Mouse (Mus musculus) adrenal gland, adult 2 months (tissue): ENCODE measurements around the gene Psors1c2. TPM values are rescaled to one million over a fixed set of nuclear protein-coding genes. Genes with fewer than 3 reads are reported as not detected.
A peak's percentile ranks its signal among the peaks of the same experiment; 100 is the strongest.

Source experiments
- DNase-seq: peaks from one replicate; pipeline ENCODE4 v3.0.0; 2021
- polyA plus RNA-seq: library from polyadenylated mRNA; depleted of rRNA; stranded (reverse); fragments of >200 nt; gene quantifications from 2 replicates; pipeline ENCODE4 v1.2.3, GENCODE M21; 2012
- total RNA-seq, 2 experiments: library from RNA; stranded (reverse); gene quantifications; 2 replicates each; pipeline ENCODE4 v1.2.3; 2021

The Psors1c2 gene
- total and polyA plus RNA-seq, 3 experiments = not detected

DNA sequence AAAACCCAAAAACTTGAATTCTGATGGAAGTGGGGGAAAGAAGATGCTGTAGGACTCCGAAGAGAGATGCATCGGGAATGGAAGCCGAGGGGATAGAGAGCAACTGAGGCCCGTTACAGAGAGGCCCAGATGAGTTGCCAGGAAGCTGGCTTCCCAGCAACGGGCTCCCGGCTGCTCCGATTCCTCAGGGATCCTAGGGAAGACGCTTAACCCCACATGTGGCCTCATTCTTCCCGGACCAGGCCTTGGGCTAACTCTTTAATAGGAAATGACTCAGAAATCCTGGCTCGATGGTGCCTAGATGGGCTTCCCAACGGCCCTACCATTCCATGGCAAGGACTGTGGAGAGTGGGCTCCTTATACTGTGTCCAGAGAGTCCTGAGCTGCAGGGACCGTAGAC is 15.5 kb upstream of the Psors1c2 start:
- peak; percentile 29 for DNase-seq

DNA sequence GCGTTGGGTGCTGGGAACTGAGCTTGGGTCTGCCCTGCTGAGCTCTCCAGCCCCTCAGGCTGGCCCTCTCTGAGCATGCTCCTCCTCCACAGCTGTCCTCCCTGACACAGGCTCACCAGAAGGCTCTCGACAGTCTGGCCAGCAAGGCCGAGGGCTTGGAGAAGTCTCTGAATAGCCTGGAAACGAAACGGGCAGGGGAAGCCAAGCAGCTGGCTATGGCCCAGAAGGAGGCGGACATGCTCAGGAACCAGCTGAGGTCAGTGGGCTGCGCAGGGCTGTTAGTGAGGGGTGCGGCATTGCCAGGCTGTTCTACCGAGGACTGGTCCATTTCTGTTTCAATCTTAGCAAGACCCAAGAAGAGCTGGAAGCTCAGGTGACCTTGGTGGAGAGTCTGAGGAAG is 8.6 kb upstream of the Psors1c2 start:
- DNase-seq = no peak

DNA sequence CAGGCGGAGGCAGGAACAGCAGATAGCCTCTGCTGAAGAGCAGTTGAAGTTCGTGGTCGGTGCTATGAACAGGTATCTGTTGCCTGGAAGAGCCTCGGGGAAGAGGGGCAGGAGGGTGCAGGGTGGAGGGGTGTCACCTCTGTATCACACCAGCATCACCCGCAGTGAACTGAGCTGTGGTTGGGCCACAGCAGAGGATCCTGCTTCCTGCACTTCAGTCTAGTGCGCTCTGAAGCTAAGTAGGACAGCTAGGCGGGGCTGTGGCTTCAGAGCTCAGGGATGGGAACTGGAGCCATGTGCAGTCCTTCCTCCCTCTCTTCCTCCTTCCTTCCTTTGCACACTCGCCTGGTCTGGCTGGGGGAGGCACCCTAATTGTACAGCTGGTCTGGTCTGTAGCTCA is 6.4 kb upstream of the Psors1c2 start:
- DNase-seq = no peak

DNA sequence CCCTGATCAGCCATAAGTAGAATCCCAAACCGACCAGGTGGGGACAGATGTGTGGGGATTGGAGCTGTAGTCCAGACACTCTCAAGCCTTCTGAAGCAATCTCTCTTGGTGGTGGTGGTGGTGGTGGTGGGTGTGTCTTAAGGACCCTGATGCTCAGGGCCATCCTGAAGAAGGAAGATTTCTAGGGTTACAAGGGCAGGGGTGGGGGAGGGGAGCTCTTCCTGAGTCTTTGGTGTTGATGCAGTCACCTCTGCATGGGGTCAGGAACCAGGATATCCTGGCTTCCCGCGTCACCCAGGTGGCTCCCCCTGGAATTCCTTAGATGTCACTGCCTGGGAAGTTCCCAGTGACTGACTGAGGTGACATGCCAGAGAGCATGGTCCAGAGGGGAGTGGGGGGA is 641 bp upstream of the Psors1c2 start:
- no peak for DNase-seq

DNA sequence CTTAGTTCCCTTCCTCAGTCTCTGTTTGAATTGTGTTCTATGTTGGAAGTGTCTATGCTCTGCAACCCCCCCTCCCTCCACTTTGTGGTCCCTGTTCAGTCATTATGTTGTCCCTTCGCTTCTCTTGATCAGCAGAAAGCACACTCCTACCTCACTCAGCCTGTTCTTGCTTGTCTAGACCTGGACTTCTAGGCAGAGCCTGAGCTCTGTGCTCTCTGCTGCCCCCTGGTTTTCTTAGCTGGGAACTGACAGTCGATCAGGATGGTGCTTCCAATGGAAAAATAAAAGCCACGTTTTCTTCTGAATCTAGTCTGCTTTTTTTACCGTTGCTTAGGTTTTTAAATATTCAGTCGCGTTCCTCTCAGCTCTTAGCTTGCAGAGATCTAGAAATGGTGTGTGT is 1.3 kb downstream of the Psors1c2 start:
- peak; percentile 76 for DNase-seq

DNA sequence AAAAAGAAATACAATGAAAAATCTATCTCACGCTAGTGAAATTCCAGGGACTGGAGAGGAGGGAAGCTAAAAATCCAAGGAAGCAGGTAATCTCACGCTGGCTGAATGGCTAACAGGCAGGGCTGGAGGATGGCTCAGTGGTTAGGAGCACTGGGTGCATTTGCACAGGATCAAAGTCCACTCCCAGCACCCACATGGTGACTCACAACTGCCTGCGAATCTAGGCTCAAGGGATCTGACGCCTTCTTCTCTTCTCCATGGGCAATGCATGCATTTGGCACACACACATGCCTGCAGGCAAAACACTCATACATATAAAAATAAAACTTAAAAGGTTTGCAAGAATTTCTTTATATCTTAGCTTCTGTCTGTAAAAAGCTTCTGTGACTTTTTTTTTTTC is 4.4 kb downstream of the Psors1c2 start:
- DNase-seq = no peak

DNA sequence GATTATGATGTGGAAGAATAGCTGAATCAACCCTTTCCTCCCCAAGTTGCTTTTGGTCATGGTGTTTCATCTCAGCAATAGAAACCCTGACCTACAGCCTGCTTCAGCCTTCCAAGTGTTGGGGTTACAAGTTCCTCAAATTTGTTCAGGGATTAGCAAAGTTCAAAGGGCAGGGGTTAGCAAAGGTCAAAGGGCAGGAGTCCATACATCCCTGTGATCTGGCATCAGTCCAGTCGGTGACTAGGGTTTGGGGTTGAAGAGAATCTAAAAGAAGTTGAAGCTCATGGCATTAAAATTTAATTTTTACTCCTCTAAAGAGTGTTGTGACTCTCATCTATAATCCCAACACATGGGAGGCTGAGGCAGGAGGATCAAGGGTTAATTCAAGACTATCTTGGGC is 5.5 kb downstream of the Psors1c2 start:
- DNase-seq = no peak

DNA sequence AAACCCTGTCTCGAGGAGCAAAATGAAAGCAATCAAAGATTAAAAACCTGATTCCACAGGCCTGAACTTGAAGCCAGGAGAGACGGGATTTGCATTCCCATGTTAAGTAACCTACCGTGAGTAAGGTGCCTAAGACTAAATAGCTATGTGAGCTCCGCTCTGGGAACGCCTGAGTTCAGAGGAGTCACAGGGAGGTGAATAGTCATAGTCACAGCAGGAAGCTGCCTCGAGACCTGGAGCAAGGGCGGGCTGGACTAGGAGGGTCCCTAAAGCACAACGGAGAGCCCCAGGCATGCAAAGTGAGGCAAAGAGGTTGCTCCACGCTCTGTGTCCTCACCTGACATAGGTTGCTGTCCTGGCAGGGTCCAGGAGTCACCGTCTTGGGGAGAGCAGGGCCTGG is 6.5 kb downstream of the Psors1c2 start:
- DNase-seq = no peak

DNA sequence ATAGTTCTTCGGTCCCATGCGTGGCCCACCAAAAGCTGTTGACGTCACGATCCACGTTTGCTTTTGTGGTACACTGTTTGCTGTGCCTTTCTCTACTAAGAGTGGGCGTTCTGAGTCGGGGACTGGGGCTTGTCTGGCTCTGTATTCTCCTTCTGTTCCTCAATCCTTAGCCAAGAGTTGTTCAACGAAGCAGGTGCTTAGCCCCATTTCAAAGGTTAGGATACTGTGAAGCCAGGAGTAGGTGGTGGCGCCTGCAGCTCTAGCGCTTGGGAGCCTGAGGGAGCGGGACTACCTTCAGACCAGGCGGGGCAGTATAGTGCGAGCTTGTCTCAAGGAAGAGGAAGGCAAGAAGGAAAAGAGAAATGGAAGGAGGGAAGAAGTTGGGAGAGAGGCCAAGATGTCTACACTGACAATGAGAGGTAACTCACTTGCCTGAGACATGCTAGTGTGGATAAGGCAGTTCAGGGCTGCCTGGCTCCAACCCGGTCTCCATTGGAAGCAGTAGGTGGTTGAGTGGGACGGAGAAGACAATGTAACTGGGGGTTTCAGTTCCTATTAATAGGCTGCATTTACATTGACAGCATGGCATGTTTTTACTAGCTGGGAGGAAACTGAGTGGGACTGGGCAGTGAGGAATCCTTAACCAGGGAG is 9.9 kb downstream of the Psors1c2 start:
- DNase-seq = no peak

DNA sequence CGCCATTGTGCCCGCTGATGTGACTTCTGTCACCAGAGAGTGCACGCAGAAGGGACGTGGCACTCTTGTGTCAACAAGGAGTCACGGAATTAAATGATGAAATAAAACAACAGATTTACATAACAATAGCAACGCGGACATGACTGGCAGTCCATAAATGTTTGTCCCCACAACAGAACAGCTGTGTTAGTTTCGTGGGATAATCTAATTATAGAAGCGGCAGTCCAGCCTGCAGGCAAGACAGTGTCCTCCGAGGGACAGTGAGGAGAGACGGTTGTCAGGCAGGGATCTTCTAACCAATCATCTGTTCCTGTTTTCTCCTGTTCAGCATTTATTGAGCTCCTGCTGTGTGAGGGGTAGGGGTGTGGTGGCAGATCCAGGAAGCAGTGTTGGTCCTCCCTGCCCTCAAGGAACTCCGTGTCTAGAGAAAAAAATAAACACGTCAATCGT is 10.4 kb downstream of the Psors1c2 start:
- DNase-seq = no peak

DNA sequence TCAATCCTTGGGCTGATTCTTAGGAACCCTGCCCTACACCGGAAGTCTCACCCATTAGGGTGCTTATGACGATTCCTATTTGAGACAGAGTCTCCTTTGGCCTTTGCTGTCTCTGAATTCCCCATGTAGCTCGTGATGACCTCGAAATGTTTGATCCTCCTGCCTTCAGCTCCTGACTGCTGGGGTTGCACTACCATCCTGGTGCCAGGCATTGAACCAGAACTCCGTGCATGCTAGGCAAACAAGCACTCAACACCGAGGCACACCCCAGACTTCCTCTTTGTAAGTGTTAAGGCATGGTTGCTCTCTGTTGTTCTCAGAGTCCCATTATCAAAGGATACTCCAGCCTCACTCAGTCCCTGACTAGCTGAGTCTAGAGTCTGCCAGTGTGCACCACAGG is 11.0 kb downstream of the Psors1c2 start:
- DNase-seq = no peak

DNA sequence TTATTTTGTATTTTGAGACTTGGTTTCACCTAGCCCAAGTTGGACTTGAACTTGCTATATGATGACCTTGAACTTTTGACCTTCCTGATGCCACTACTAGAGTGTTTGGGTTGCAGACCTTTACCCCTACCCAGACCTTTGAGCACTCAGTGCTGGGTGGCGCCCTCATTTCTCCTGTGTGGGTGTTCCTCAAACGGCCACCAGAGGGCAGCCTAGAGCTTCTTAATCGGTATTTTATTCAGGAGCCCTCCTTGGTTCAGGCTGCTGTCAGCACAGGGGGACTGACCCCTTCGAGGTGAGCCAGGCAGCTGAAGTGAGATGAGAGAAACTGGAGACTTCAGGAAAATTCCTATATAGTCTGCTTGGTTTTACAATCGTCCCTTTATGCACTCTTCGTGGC is 11.7 kb downstream of the Psors1c2 start:
- peak; percentile 37 for DNase-seq

DNA sequence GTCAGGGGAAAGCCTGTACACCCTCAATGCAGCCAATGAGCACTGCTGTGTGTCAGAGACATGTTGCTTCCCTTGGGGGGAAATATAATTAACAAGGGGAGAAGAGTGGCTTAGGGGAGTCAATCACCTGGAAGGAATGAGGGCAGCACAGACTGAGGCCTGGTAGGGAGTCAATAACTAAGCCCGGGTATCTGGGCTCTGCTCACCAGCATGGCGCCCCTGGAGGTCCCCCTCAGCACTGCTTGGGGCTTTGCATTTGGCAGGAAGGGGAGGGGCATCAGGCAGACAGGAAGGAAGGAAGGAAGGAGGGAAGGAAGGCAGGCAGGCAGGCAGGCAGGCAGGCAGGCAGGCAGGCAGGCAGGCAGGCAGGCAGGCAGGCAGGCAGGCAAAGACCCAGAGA is 14.5 kb downstream of the Psors1c2 start:
- DNase-seq = no peak

DNA sequence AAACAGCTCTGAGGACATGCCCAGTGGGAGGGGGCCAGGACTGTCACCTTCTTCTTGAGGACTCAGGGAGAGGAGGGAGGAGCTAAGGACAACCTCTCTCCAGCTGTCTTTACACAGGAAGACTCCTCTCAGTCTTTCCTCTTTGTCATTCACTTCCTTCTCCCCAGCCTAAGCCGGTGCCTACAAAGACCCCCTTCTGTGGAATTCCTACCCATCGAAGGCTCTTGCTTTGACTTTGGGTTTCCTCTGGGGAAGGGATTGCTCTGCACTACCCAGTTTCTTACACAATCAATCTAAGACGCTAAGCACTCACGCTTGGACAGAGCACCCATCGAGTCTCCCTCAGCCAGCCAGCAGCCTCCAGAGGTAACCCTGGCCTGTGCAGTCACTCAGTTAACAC is 15.6 kb downstream of the Psors1c2 start:
- DNase-seq = no peak

DNA sequence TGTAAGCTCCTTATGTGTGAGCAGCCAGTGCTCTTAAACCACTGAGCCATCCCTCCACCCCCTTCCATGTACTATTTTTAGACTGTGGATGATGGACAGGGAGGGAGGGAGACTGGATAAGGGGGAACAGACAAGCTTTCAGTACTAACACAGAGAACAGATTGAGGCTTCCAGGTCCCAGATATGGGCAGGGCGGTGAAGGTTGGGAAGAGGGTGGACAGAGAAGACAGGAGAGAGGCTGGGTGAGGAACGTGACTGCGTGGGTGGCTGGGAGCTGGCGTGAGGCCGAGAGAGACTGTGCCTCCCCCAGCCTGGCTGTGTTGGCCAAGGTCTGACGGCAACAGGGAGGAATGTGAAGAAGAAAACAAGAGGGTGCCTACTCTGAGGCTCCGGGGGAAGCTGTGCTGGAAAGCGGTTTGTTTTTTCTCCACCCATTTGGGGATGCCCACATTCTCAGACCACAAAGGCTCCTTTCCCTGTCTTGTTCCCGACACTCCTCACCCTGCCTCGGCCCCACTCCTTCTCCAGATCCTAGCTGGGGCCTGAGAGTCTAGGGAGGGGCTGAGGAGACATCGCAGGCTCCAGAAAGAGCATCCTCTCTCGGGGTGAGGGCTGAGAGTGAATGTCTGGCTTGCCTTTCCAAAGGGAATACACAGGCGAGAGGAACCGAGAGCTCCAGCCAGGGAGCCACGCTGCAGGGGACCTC is 16.6 kb downstream of the Psors1c2 start:
- DNase-seq = peak; percentile 92

DNA sequence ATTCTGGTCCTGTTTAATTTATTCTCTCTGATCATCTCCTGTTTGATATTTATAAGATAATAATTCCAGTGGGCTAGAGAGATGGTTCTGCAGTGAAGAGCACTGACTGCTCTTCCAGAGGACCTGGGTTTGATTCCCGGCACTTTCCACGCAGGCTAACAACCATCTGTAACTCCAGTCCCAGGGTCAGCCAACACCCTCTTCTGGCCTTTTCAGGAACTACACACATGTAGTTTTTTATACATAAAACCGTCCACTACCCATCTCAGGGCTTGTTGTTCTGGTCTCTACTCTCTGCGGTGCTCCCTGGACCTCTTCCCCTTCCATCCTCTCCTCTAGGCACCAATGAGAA is 17.1 kb downstream of the Psors1c2 start:
- no peak for DNase-seq

DNA sequence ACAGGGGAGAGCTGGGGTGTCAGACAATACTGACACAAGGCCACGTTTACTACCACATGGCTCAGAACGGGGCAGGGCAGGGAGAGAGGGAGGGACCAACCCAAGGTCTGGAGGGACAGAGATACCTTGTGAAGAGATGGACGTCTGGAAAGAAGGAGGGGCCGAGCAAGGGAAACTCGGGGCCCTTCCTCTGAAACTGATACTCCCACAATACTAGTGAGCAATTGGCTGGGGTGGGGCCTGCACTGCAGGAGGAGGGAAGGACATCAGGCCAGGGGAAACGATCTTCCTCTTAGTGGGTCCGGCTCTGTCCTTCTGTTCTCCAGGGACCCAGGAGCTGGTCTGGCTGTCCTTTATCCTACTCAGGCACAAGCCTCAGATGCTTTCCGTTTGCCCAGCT is 17.9 kb downstream of the Psors1c2 start:
- peak; percentile 38 for DNase-seq

DNA sequence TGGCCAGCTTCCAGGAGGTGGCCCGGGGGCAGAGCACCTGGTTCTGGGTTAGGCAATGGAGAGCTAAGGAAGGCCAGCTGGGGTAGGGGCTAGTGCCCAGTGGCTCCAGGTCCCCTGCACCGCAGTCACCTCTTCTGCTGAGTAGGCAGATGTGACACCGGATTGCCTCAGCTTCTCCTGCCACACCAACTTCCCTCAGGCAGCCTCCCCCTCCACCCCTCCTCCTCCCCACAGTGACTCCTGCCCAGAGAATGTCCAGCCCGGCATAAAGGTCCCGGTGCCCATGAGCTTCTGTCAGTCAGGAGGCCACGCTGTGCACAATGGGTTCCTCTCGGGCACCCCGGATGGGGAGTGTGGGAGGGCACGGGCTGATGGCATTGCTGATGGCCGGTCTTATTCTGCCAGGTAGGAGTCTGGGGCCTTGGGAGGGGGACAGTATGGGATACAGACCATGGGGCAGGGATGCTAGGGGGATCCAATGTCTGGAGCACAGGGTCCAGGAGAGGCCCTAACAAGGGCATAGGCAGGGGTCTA is 18.9 kb downstream of the Psors1c2 start, which contains the start of gene Cdsn:
TSS of gene Cdsn (plus strand) at position 248 of the 534 bp plus-strand sequence.
- peak; percentile 57 for DNase-seq

DNA sequence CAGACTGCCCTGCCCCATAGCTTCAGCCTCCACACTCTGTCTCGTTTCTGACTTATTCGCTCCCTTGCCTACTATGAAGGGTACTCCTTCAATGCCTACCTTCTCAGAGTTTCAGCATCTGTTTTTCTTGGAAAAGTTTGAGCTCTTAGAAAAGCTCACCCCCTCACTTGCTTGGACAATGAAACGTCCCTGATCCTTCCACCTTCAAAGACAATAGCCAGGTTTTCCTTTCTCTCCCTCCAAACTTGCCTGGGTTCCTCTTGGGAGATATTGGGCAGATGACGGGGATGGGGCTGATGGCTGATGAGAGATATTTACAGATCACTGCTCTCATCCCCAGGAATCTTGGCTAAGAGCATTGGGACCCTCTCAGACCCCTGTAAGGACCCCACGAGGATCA is 21.3 kb downstream of the Psors1c2 start:
- no peak for DNase-seq

DNA sequence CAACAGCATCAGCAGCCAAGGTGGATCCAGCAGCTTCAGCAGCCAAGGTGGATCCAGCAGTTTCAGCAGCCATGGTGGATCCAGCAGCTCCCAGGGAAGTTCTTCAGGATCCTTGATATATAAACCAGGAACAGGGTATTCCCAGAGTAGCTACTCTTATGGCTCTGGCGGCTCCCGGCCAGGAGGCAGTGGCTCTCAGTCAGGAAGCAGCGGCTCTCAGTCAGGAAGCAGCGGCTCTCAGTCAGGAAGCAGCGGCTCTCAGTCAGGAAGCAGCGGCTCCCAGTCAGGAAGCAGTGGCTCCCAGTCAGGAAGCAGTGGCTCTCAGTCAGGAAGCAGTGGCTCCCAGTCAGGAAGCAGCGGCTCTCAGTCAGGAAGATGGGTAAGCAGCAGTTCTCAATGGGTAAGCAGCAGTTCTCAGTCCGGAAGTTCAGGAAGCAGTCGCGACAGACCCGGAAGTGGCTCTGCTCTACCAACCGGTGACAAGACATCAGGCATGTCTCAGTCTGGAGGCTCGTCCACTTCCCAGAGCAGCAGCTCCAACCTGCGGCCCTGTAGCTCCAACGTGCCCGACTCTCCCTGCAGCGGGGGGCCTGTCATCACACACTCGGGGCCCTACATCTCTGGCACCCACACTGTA is 21.9 kb downstream of the Psors1c2 start:
- DNase-seq = no peak

DNA sequence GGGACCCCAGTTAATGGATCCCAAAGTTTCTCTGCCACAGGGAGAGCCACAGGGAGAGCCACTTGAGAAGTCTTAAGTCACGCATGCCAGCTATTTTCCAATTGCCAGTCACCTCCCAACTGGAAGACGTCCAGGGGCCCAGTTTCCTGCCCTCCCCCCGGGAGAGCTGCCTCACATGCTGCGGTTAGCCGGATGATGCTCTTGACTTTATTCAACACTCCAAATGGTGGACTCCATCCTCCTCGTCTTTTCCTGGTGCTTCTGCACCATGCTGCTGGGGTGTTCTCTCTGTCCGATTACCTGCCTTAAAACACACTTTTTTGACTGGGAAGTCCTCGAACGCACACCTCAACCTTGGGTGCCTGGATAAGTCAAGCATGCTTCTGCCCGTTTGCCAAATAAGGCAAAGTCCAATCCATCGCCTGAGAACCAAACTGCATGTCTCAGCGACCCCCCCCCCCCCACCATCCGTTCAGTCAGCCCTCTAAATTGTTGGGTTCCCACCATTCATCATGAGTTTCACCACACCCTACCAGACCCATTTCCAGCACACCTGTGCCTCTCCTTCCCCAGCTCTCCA is 23.3 kb downstream of the Psors1c2 start:
- DNase-seq = no peak

DNA sequence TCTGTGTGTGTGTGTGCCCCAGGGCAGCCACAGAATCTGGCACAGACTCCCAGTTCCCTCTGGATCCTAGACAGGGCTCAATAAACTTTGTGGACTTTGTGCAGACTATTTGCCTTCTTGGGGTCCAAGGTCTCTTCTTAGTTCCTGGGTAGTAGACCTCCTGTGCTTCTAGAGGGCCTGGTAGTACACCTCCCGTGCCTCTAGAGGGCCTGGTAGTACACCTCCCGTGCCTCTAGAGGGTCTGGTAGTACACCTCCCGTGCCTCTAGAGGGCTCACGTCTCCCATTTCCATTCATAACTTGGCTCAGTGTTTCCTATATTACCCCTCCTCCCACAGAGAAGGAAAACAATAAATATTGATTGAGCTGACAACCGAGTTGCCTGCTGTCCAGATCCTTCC is 23.8 kb downstream of the Psors1c2 start:
- DNase-seq = peak; percentile 51

DNA sequence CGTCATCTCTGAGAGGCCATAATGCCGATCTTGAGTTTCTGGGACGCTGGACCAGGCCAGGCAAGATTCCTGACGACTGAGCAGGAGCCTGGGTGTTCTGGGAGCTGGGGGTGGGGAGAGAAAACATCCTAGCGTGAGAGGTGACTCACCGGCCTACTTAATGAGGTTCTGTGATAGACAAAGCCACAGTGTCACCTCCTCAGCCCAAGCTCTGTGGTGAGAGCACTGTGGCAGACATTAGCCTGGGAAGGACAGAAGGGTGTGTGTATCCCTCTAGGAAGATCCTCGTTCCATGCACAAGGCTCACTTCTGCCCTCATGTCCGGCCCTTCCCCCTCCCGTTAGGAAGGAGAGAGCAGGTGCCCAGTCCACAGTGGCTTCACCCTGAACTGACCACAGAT is 24.4 kb downstream of the Psors1c2 start:
- peak; percentile 52 for DNase-seq
